Mouse (Mus musculus) MEL (cell line): ENCODE data around the gene Tmem132c. TPM values are rescaled to one million over a fixed set of nuclear protein-coding genes. Genes with fewer than 3 reads are reported as not detected.

Experiments used
- DNase-seq: peaks from one replicate; pipeline ENCODE4 v3.0.0; 2011; ENCODE audit warnings: low read depth, low spot score
- H3K27ac ChIP-seq: 2 replicates; pipeline ENCODE4 v1.5.1; 2012; ENCODE audit warnings: low read depth, mild to moderate bottlenecking, control low read depth, low read length, moderate library complexity; ENCODE audit not compliant: control insufficient read depth
- H3K27me3 ChIP-seq, 2 experiments: fragments of 150-350 bp in 1 of 2; sonication (generic) in 1 of 2; 2 replicates each; pipeline ENCODE4 v1.6.1; 2012; ENCODE audit warnings: low read length in 2 of 2, mild to moderate bottlenecking in 2 of 2, improper control_type of control experiment in 1 of 2, moderate library complexity in 1 of 2; ENCODE audit not compliant: insufficient read depth in 2 of 2, control insufficient read depth in 1 of 2
- H3K36me3 ChIP-seq, 2 experiments: 2 replicates each; pipeline ENCODE4 v1.6.1; 2012 to 2014; ENCODE audit warnings: low read length in 2 of 2, improper control_type of control experiment in 1 of 2, inconsistent platforms in 1 of 2, mild to moderate bottlenecking in 1 of 2; ENCODE audit not compliant: insufficient read depth in 2 of 2, control insufficient read depth in 1 of 2
- H3K4me1 ChIP-seq, 2 experiments: fragments of 150-350 bp in 1 of 2; sonication (generic) in 1 of 2; 2 replicates each; pipeline ENCODE4 v1.6.1; 2012; ENCODE audit warnings: low read length in 2 of 2, improper control_type of control experiment in 1 of 2, mild to moderate bottlenecking in 1 of 2; ENCODE audit not compliant: insufficient read depth in 2 of 2, control insufficient read depth in 1 of 2
- H3K4me3 ChIP-seq, 2 experiments: fragments of 150-350 bp in 1 of 2; sonication (generic) in 1 of 2; 2 replicates each; pipeline ENCODE4 v1.5.1; 2012; ENCODE audit warnings: low read depth in 2 of 2, low read length in 2 of 2, mild to moderate bottlenecking in 2 of 2, moderate library complexity in 2 of 2, control low read depth in 1 of 2, improper control_type of control experiment in 1 of 2; ENCODE audit not compliant: control insufficient read depth in 1 of 2, insufficient read depth in 1 of 2
- H3K79me2 ChIP-seq: 2 replicates; pipeline ENCODE4 v1.6.1; 2012; ENCODE audit warnings: mild to moderate bottlenecking, low read length, moderate library complexity; ENCODE audit not compliant: control insufficient read depth, poor library complexity, insufficient read depth
- H3K9ac ChIP-seq: 2 replicates; pipeline ENCODE4 v1.6.1; 2012; ENCODE audit warnings: low read depth, mild to moderate bottlenecking, control low read depth, low read length, moderate library complexity; ENCODE audit not compliant: control insufficient read depth, poor library complexity, severe bottlenecking
- H3K9me3 ChIP-seq: fragments of 150-350 bp; sonication (generic); replicated peaks from 2 replicates; pipeline ENCODE4 v1.6.1; 2012; ENCODE audit warnings: mild to moderate bottlenecking, low read length, improper control_type of control experiment, moderate library complexity; ENCODE audit not compliant: insufficient read depth
- BHLHE40 ChIP-seq: IDR thresholded peaks from 2 replicates; pipeline ENCODE4 v1.6.1; 2012; ENCODE audit warnings: low read depth, mild to moderate bottlenecking, inconsistent platforms, low read length, improper control_type of control experiment, borderline replicate concordance
- CHD1 ChIP-seq: IDR thresholded peaks from 2 replicates; pipeline ENCODE4 v1.6.1; 2012; ENCODE audit warnings: low read depth, mild to moderate bottlenecking, inconsistent platforms, low read length, improper control_type of control experiment
- CTCF ChIP-seq, 3 experiments: IDR thresholded peaks in 2 of 3; conservative IDR thresholded peaks in 1 of 3; 2 replicates each; pipeline ENCODE4 v1.5.1; 2011 to 2012; ENCODE audit warnings: low read length in 3 of 3, low read depth in 2 of 3, mild to moderate bottlenecking in 2 of 3, improper control_type of control experiment in 1 of 3, inconsistent platforms in 1 of 3, mixed read lengths in 1 of 3, moderate library complexity in 1 of 3; ENCODE audit not compliant: control insufficient read depth in 1 of 3, insufficient read depth in 1 of 3, poor library complexity in 1 of 3, severe bottlenecking in 1 of 3
- ELF1 ChIP-seq: IDR thresholded peaks from 2 replicates; pipeline ENCODE4 v1.6.1; 2014; ENCODE audit warnings: low read depth, mild to moderate bottlenecking, inconsistent platforms, low read length, improper control_type of control experiment, moderate library complexity
- EP300 ChIP-seq, 2 experiments: IDR thresholded peaks; 2 replicates each; pipeline ENCODE4 v1.6.1; 2011; ENCODE audit warnings: improper control_type of control experiment in 2 of 2, low read length in 2 of 2, low read depth in 1 of 2, mild to moderate bottlenecking in 1 of 2
- ETS1 ChIP-seq: IDR thresholded peaks from 2 replicates; pipeline ENCODE4 v1.6.1; 2012; ENCODE audit warnings: low read depth, mild to moderate bottlenecking, inconsistent platforms, low read length, improper control_type of control experiment, moderate library complexity
- GABPA ChIP-seq: IDR thresholded peaks from 2 replicates; pipeline ENCODE4 v1.6.1; 2012; ENCODE audit warnings: low read depth, mild to moderate bottlenecking, inconsistent platforms, low read length, improper control_type of control experiment, moderate library complexity
- GATA1 ChIP-seq: IDR thresholded peaks from 2 replicates; pipeline ENCODE4 v1.6.1; 2011; ENCODE audit warnings: low read depth, low read length, improper control_type of control experiment
- KAT2A ChIP-seq: conservative IDR thresholded peaks from 2 replicates; pipeline ENCODE4 v1.6.1; 2012; ENCODE audit warnings: low read depth, low read length, improper control_type of control experiment, inconsistent platforms
- MEF2A ChIP-seq: IDR thresholded peaks from 2 replicates; pipeline ENCODE4 v1.6.1; 2014; ENCODE audit warnings: low read depth, mild to moderate bottlenecking, inconsistent platforms, low read length, improper control_type of control experiment; ENCODE audit not compliant: poor library complexity, insufficient replicate concordance, severe bottlenecking; ENCODE audit errors: extremely low read depth
- MYB ChIP-seq: IDR thresholded peaks from 2 replicates; pipeline ENCODE4 v1.6.1; 2011; ENCODE audit warnings: mild to moderate bottlenecking, low read depth, low read length, improper control_type of control experiment
- NRF1 ChIP-seq: IDR thresholded peaks from 2 replicates; pipeline ENCODE4 v1.6.1; 2014; ENCODE audit warnings: low read depth, mild to moderate bottlenecking, inconsistent platforms, low read length, improper control_type of control experiment, moderate library complexity; ENCODE audit not compliant: poor library complexity, insufficient read depth, severe bottlenecking
- POLR2A ChIP-seq, 2 experiments: IDR thresholded peaks; 2 replicates each; pipeline ENCODE4 v1.6.1; 2011 to 2012; ENCODE audit warnings: low read length in 2 of 2, mild to moderate bottlenecking in 2 of 2, control low read depth in 1 of 2, improper control_type of control experiment in 1 of 2, low read depth in 1 of 2, moderate library complexity in 1 of 2; ENCODE audit not compliant: control insufficient read depth in 1 of 2, insufficient read depth in 1 of 2, poor library complexity in 1 of 2
- RAD21 ChIP-seq: IDR thresholded peaks from 2 replicates; pipeline ENCODE4 v1.6.1; 2011; ENCODE audit warnings: mild to moderate bottlenecking, low read depth, low read length, improper control_type of control experiment
- SIN3A ChIP-seq: IDR thresholded peaks from 2 replicates; pipeline ENCODE4 v1.6.1; 2012; ENCODE audit warnings: low read length, improper control_type of control experiment, inconsistent platforms
- SMC3 ChIP-seq: IDR thresholded peaks from 2 replicates; pipeline ENCODE4 v1.6.1; 2011; ENCODE audit warnings: low read depth, low read length, improper control_type of control experiment
- TAL1 ChIP-seq: IDR thresholded peaks from 2 replicates; pipeline ENCODE4 v1.6.1; 2012; ENCODE audit warnings: mild to moderate bottlenecking, inconsistent platforms, low read length, moderate library complexity, mixed read lengths
- TBP ChIP-seq: IDR thresholded peaks from 2 replicates; pipeline ENCODE4 v1.8.0; 2011; ENCODE audit warnings: low read depth, low read length, improper control_type of control experiment
- UBTF ChIP-seq: IDR thresholded peaks from 2 replicates; pipeline ENCODE4 v1.6.1; 2012; ENCODE audit warnings: low read depth, mild to moderate bottlenecking, inconsistent platforms, low read length, improper control_type of control experiment, moderate library complexity, borderline replicate concordance; ENCODE audit not compliant: insufficient read depth
- USF1 ChIP-seq: IDR thresholded peaks from 2 replicates; pipeline ENCODE4 v1.6.1; 2014; ENCODE audit warnings: low read depth, mild to moderate bottlenecking, inconsistent platforms, low read length, improper control_type of control experiment, moderate library complexity
- ZMIZ1 ChIP-seq: IDR thresholded peaks from 2 replicates; pipeline ENCODE4 v1.6.1; 2012; ENCODE audit warnings: low read depth, mild to moderate bottlenecking, inconsistent platforms, low read length, improper control_type of control experiment, moderate library complexity
- ZNF384 ChIP-seq: IDR thresholded peaks from 2 replicates; pipeline ENCODE4 v1.6.1; 2012; ENCODE audit warnings: low read depth, mild to moderate bottlenecking, inconsistent platforms, low read length, improper control_type of control experiment
- polyA plus RNA-seq, 2 experiments: library from polyadenylated mRNA; stranded (reverse) in 1 of 2; unstranded in 1 of 2; fragments of >175 nt in 1 of 2; fragments of >200 nt in 1 of 2; gene quantifications; 2 replicates each; pipeline versions ENCODE4 v1.2.1 to v1.2.4; 2012; ENCODE audit warnings: low replicate concordance in 2 of 2, low read depth in 1 of 2; ENCODE audit not compliant: insufficient read length in 2 of 2, insufficient read depth in 1 of 2, missing spikeins in 1 of 2
- total RNA-seq: library from RNA; depleted of rRNA; stranded (reverse); fragments of 300-350 nt; gene quantifications from 2 replicates; pipeline ENCODE4 v1.2.3, GENCODE M21; 2012

Gene Tmem132c
- total and polyA plus RNA-seq, 3 experiments = not detected

DNA sequence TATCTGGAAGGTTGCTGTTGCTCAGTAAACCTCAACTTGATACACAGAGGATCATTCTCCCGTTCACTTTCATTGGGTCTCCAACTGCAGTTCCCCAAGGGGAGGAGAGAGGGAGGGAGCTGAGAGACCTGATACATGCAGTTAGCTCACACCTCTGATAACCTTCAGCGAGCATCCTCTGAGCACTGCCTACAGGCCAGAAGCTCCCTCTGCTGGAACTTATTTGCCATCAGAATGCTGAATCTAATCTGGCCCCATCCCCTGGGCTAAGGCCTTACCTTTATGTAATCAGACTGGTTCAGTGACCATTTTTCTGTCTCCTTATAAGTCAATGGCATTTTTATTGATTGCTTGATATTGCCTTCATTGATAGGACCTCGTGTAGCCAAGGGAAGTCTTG, 29.5 kb downstream of the Tmem132c start:
- H3K4me3 ChIP-seq = no peak overlapping the region
- DNase-seq = no peak
- no peaks in the 10 kb centered on the region for H3K9me3 ChIP-seq

DNA sequence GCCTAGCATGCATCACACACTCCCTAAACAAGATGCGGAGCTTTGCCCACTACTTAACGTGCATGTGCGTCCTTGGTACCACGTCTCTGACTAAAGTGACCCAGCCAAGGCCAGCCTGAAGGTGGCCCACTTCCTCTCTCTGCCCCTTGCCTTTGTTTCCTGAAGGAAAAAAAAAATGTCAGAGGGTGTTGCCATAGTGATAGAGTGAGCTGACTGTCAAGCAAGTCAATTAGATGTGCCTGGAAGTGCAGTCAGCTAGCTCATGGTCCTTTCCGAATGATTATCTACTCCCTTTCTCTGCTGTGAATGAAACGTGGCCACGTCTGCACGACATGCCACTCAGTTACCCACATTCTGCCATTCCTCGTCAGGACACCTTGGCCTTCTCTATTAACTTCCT, 37.9 kb downstream of the Tmem132c start:
- TF ChIP-seq NRF1 = no peak
- TF ChIP-seq BHLHE40 = no peak
- TF ChIP-seq CTCF (IDR thresholded peaks at IDR 0.05 in 2 of 3, conservative IDR thresholded peaks at IDR 0.05 in 1 of 3; ENCODE audit: control insufficient read depth in 1 of 3, insufficient read depth in 1 of 3, low read depth in 2 of 3, low read length in 3 of 3, poor library complexity in 1 of 3, severe bottlenecking in 1 of 3) = no peak
- TF ChIP-seq MEF2A = no peak
- no peak for TF ChIP-seq GABPA
- no peaks in the 10 kb centered on the region for H3K9me3 ChIP-seq

More for the DNA sequence above, 29.5 kb downstream of the Tmem132c start:
- no peak overlapping the region for H3K27ac ChIP-seq
- H3K4me1 ChIP-seq = no peaks in the 10 kb centered on the region
- no peaks in the 10 kb centered on the region for H3K27me3 ChIP-seq
- H3K79me2 ChIP-seq = no peaks in the 10 kb centered on the region
- TF ChIP-seq SMC3 (no peak), UBTF (no peak), ELF1 (no peak), TBP (no peak), RAD21 (no peak), EP300 (IDR thresholded peaks at IDR 0.05; ENCODE audit: low read depth in 1 of 2, low read length in 2 of 2) (no peak), ZNF384 (no peak), TAL1 (no peak), GATA1 (no peak), GABPA (no peak), USF1 (no peak), CHD1 (no peak), POLR2A (IDR thresholded peaks at IDR 0.05; ENCODE audit: control insufficient read depth in 1 of 2, insufficient read depth in 1 of 2, low read depth in 1 of 2, low read length in 2 of 2, poor library complexity in 1 of 2) (no peak), ETS1 (no peak), MYB (no peak), KAT2A (no peak), SIN3A (no peak), ZMIZ1 (no peak)
- TF ChIP-seq, all 39 proteins: peak for 0
- Histone ChIP-seq H3K9ac (no peak overlapping the region), H3K36me3 (no peaks in the 10 kb centered on the region)

More for the DNA sequence above, 37.9 kb downstream of the Tmem132c start:
- Histone ChIP-seq H3K36me3 (no peaks in the 10 kb centered on the region), H3K27ac (no peak overlapping the region), H3K9ac (no peak overlapping the region), H3K27me3 (no peaks in the 10 kb centered on the region), H3K79me2 (no peaks in the 10 kb centered on the region), H3K4me3 (no peak overlapping the region), H3K4me1 (no peaks in the 10 kb centered on the region)
- no peak for DNase-seq
